Mouse (Mus musculus) left cerebral cortex, adult 8-10 months (tissue): ENCODE data around the gene Olfr1434. TPM values are rescaled to one million over a fixed set of nuclear protein-coding genes. Genes with fewer than 3 reads are reported as not detected.
"Not testable (repeated sequence)": the region's sequence is repeated elsewhere in the genome, so short reads cannot be mapped to it uniquely, and the experiment has no call there.

Experiments used
- DNase-seq, 2 experiments: peaks; one replicate each; pipeline ENCODE4 v3.0.0; 2022; ENCODE audit warnings: low spot score in 2 of 2
- total RNA-seq, 4 experiments: library from RNA; stranded (reverse); gene quantifications; 2 replicates each; pipeline ENCODE4 v1.2.4; 2022

The Olfr1434 gene
- not detected for total RNA-seq

- DNase-seq = no peak
These were observed at the start of gene Olfr1434 for GRCm38 (mm10) chr19:12279554-12279953. TSS of gene Olfr1434 (plus strand) at chr19:12279854.

GRCm38 (mm10) chr19:12232496-12232895, 47.2 kb upstream of the Olfr1434 start, which contains the start of gene Olfr1432:
TSS of gene Olfr1432 (minus strand) at chr19:12232596.
- not testable (repeated sequence) for DNase-seq

- DNase-seq = no peak
These were observed 38.1 kb upstream of the Olfr1434 start, which contains the start of gene Olfr262 for GRCm38 (mm10) chr19:12241559-12241958. TSS of gene Olfr262 (minus strand) at chr19:12241659.

- DNase-seq = no peak
These were observed 18.9 kb upstream of the Olfr1434 start, which contains the start of gene Olfr235 for GRCm38 (mm10) chr19:12260732-12261131. TSS of gene Olfr235 (plus strand) at chr19:12261032.

- no peak for DNase-seq
These were observed 13.3 kb downstream of the Olfr1434 start for GRCm38 (mm10) chr19:12292979-12293378.

- DNase-seq = not testable (repeated sequence)
These were observed 19.4 kb downstream of the Olfr1434 start, which contains the start of gene Olfr1436 for GRCm38 (mm10) chr19:12299030-12299429. TSS of gene Olfr1436 (minus strand) at chr19:12299130.

- no peak for DNase-seq
These were observed 45.3 kb downstream of the Olfr1434 start, which contains the start of gene Olfr1437 for GRCm38 (mm10) chr19:12325001-12325400. TSS of gene Olfr1437 (minus strand) at chr19:12325101.

Other genes with a start within 250 kb of the Olfr1434 start
- gene Olfr1423, start 238.5 kb upstream of the Olfr1434 start, total RNA-seq = not detected
- not detected for gene Olfr1424, start 217.2 kb upstream of the Olfr1434 start, total RNA-seq
- gene Olfr1425, start 202.1 kb upstream of the Olfr1434 start, total RNA-seq = not detected
- not detected for gene Olfr1426, start 187.8 kb upstream of the Olfr1434 start, total RNA-seq
- not detected for gene Olfr1427, start 176.5 kb upstream of the Olfr1434 start, total RNA-seq
- gene Olfr1428, start 164.0 kb upstream of the Olfr1434 start, total RNA-seq = not detected
- gene Olfr76, start 156.7 kb upstream of the Olfr1434 start, total RNA-seq = not detected
- not detected for gene Olfr1555-ps1, start 109.7 kb upstream of the Olfr1434 start, total RNA-seq
- not detected for gene Olfr1431, start 79.2 kb upstream of the Olfr1434 start, total RNA-seq
- not detected for gene Olfr1432, start 47.3 kb upstream of the Olfr1434 start, total RNA-seq
- gene Olfr262, start 38.2 kb upstream of the Olfr1434 start, total RNA-seq = not detected
- gene Olfr235, start 18.8 kb upstream of the Olfr1434 start, total RNA-seq = not detected
- not detected for gene Olfr1436, start 19.3 kb downstream of the Olfr1434 start, total RNA-seq
- gene Olfr1437, start 45.2 kb downstream of the Olfr1434 start, total RNA-seq = not detected
- gene Olfr1438-ps1, start 56.1 kb downstream of the Olfr1434 start, total RNA-seq = not detected
- not detected for gene Olfr1440, start 107.4 kb downstream of the Olfr1434 start, total RNA-seq
- gene Olfr1441, start 137.6 kb downstream of the Olfr1434 start, total RNA-seq = not detected
- under 1 TPM in 1 of 4 experiments, not detected in 3; 0.09 TPM for gene Pfpl, start 148.1 kb downstream of the Olfr1434 start, total RNA-seq
- gene Mpeg1, start 180.9 kb downstream of the Olfr1434 start, total RNA-seq = 10 to 100 TPM in 2 of 4 experiments, 1 to 10 TPM in 2; 9.2 to 86.4 (median 32.6) TPM
- 10 to 100 TPM; 33.0 to 35.3 (median 34.1) TPM for gene Dtx4, start 221.6 kb downstream of the Olfr1434 start, total RNA-seq